Mouse (Mus musculus): ENCODE measurements around the gene Zfp36l2. TPM values are rescaled to one million over a fixed set of nuclear protein-coding genes. Genes with fewer than 3 reads are reported as not detected.

Zfp36l2 gene
- total and polyA plus RNA-seq, 2 experiments from 2014 or later = 5.5 to 16.7 TPM

DNA sequence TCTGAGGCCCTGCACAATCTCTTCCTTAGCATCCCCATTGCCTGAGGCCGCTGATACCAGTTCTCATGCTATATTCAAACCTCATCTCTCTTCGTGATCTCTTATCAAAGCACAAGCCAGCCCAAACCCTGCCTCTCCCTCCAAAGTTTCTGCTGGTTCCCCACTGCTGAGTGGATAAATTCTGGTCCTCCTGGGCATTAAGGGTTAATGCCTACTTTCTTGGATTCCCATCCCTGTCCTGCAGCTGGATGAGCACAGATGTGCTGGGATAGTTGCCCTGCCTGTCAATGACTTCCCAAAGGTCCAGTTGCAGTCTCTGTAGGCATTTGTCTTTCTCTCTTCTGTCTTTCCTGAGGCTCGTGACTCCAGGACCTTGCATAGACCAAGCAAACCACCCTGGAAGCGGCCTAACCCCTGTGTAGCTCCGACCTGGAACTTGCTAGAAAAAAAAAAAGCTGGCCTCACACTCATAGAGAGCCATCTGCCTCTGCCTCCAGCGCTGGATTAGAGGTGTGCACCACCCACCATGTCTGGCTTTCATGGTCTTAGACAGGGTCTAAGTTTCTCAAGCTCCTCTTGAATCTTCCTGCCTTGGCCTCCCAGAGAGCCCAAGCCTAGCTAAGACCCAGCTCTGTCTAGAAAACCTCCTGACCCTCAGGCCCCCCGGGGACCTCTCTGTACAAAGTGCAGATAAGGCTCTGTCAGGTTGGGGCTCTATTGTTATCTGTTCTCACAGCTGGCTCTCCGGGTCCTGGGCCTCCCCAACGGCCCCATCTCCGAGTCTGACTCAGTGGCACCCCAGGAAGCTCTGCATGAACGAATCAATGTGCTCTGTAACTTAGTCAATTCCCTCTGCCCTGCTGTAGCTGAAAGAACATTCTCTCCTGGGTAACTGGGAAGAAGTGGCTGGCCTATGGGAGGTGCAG, 40.3 kb downstream of the Zfp36l2 start:
- Histone ChIP-seq H3K4me2 (ENCODE audit: low read depth, low read length) (no peak overlapping the region), H3K9ac (replicated peaks; ENCODE audit: low read length) (no peak overlapping the region), H3K36me3 (ENCODE audit: insufficient read depth, low read length) (no peaks in the 10 kb centered on the region), H3K27ac (no peak overlapping the region), H3K9me3 (ENCODE audit: low read length) (no peaks in the 10 kb centered on the region), H3K27me3 (ENCODE audit: insufficient read depth, low read length) (no peaks in the 10 kb centered on the region), H3K4me3 (ENCODE audit: low read length) (no peak overlapping the region), H3K4me1 (ENCODE audit: insufficient read depth, low read length) (0 out of 2 replicates have a peak, but pooled peaks cover 19% of the 10 kb centered on the region)
- DNase-seq (ENCODE audit: low spot score) = no peak
- WGBS = 61% methylated on average over 11 of the region's 11 CpGs
- no peak for TF ChIP-seq CTCF (IDR thresholded peaks at IDR 0.05; ENCODE audit: low read depth)
- ATAC-seq = no peak

DNA sequence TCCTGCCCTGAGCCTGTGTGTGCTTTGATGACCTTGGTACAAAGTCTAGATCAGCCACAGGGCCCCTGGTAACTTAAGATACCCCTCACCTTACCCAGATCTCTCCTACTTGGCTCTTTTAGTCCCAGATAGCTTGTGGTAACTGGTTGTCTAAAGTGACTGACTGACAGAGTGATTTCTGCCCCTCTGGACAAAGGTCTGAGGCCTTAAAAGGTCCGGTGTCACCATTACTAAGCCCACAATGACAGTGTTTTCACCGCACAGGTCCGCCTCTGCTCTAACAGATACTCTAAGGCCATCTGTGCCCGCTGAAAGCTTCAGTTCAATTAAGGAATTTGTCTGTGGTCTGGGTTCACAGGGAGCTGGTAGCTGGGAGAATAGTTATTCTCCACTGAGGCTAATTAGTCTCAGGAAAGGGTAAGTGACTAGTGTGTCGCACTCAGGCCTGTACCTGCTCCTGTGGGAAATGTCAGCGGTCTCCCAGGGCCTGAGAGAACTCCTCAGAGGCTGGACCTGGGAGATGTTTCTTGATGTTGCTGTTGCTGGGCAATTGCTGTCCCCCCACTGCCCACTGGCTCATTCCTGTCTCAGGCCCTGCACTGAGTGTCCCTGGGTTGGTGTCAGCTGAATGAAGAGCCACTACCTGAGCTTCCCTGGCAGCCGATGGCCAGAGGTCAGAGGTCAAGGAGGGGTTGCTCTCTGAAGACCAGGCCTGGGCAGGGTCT, 41.1 kb downstream of the Zfp36l2 start:
- DNase-seq (ENCODE audit: low spot score) = no peak
- Histone ChIP-seq H3K4me1 (ENCODE audit: insufficient read depth, low read length) (0 out of 2 replicates have a peak, but pooled peaks cover 16% of the 10 kb centered on the region), H3K27ac (no peak overlapping the region), H3K9ac (replicated peaks; ENCODE audit: low read length) (no peak overlapping the region), H3K27me3 (ENCODE audit: insufficient read depth, low read length) (no peaks in the 10 kb centered on the region), H3K4me3 (ENCODE audit: low read length) (no peak overlapping the region), H3K9me3 (ENCODE audit: low read length) (no peaks in the 10 kb centered on the region), H3K36me3 (ENCODE audit: insufficient read depth, low read length) (no peaks in the 10 kb centered on the region), H3K4me2 (ENCODE audit: low read depth, low read length) (no peak overlapping the region)
- ATAC-seq = no peak
- no peak for TF ChIP-seq CTCF (IDR thresholded peaks at IDR 0.05; ENCODE audit: low read depth)
- 62% methylated on average over 7 of the region's 7 CpGs for WGBS

DNA sequence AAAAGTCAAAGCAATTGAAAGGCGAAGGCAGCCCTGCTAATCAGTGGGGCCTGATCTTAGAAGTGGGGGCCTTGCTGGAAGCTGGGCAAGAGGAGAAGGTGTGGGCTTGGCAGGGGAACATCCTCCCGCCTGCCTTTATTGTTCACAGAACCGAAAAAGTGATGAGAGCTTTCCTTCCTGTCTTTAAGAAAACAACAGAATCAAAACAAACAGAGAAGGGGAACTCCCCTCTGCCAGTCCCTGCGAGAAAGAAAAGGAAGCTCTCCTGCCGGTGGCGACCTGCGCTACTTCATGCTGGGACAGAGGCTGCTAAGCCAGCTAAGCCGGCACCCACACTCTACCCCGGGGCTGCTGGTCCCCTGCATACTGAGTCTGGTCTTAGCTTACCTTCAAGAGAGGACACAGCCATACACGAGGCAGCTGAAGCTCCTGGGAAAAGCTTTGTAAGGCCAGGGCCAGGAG, 41.9 kb downstream of the Zfp36l2 start:
- Histone ChIP-seq H3K4me3 (ENCODE audit: low read length) (no peak overlapping the region), H3K4me2 (ENCODE audit: low read depth, low read length) (no peak overlapping the region), H3K9ac (replicated peaks; ENCODE audit: low read length) (no peak overlapping the region), H3K27ac (no peak overlapping the region), H3K4me1 (ENCODE audit: insufficient read depth, low read length) (0 out of 2 replicates have a peak, but pooled peaks cover 14% of the 10 kb centered on the region), H3K9me3 (ENCODE audit: low read length) (no peaks in the 10 kb centered on the region), H3K27me3 (ENCODE audit: insufficient read depth, low read length) (no peaks in the 10 kb centered on the region), H3K36me3 (ENCODE audit: insufficient read depth, low read length) (no peaks in the 10 kb centered on the region)
- WGBS = 31% methylated on average over 10 of the region's 10 CpGs
- DNase-seq (ENCODE audit: low spot score) (no peak), ATAC-seq (no peak)
- TF ChIP-seq CTCF (IDR thresholded peaks at IDR 0.05; ENCODE audit: low read depth) = no peak

DNA sequence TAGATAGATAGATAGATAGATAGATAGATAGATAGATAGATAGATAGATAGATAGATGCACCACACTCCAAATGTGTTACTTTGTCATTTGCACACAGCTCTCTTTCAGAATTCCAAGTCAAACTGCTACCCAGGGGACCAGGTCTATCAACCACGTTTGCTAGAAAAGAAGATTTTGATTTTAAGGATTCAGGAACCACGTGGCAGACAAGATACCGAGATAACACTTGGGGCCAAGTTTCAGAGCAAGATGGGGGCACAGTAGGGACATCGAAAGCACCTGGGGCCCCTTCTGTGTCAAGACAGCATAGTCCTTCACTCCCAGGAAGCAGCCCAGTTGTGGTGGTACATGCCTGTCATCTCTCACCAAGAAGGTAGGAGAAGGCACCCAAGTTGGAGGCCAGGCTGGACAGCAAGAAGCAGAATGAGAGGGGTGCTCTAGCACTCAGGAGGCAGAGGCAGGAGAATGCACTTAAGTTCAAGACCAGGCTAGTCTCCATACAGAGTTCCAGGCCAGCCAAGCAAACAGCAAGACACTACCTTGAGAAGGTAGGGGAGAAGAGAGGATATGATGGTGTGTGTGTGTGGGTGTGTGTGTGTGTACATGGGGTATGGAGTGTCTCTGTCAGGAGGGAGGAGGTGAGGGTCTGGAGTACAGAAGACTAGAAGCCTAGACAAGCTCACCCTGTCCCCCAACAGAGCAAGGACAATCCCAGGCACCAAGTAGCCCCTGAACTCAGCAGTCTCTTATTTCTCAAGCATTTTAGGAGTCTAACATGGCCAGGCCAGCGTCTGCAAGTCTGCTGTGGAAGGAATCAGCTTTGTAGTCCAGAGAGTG, 42.8 kb downstream of the Zfp36l2 start:
- DNase-seq (ENCODE audit: low spot score) (no peak), ATAC-seq (no peak)
- H3K9me3 ChIP-seq (ENCODE audit: low read length) = no peaks in the 10 kb centered on the region
- H3K27ac ChIP-seq = no peak overlapping the region
- H3K4me2 ChIP-seq (ENCODE audit: low read depth, low read length) = no peak overlapping the region
- H3K4me3 ChIP-seq (ENCODE audit: low read length) = no peak overlapping the region
- no peaks in the 10 kb centered on the region for H3K36me3 ChIP-seq (ENCODE audit: insufficient read depth, low read length)
- TF ChIP-seq CTCF (IDR thresholded peaks at IDR 0.05; ENCODE audit: low read depth) = no peak
- 83% methylated on average over 5 of the region's 5 CpGs for WGBS
- H3K9ac ChIP-seq (replicated peaks; ENCODE audit: low read length) = no peak overlapping the region
- no peaks in the 10 kb centered on the region for H3K27me3 ChIP-seq (ENCODE audit: insufficient read depth, low read length)
- H3K4me1 ChIP-seq (ENCODE audit: insufficient read depth, low read length) = 0 out of 2 replicates have a peak, but pooled peaks cover 14% of the 10 kb centered on the region

DNA sequence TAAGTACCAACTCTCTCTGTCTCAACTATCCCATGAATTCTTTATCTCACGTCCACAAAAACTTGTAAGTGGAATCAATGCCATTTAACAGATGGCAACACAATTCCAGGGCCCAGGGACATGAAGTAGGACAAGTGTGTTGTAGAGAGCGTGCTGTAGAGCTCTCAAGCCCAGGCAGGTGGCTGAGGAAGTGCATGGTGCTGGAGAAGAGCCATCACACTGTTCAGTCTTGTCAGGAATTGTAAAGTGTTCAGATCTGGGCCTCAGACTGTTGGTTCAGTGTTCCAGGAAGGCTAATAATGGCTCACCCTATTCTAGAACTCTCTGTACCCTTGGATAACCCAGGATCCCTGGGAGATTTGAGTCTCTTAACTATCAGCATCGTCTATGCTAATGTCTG, 43.6 kb downstream of the Zfp36l2 start:
- H3K27me3 ChIP-seq (ENCODE audit: insufficient read depth, low read length) = no peaks in the 10 kb centered on the region
- H3K9ac ChIP-seq (replicated peaks; ENCODE audit: low read length) = no peak overlapping the region
- DNase-seq (ENCODE audit: low spot score) = no peak
- H3K9me3 ChIP-seq (ENCODE audit: low read length) = no peaks in the 10 kb centered on the region
- no peak for TF ChIP-seq CTCF (IDR thresholded peaks at IDR 0.05; ENCODE audit: low read depth)
- H3K36me3 ChIP-seq (ENCODE audit: insufficient read depth, low read length) = no peaks in the 10 kb centered on the region
- 0 out of 2 replicates have a peak, but pooled peaks cover 14% of the 10 kb centered on the region for H3K4me1 ChIP-seq (ENCODE audit: insufficient read depth, low read length)
- H3K27ac ChIP-seq = no peak overlapping the region
- 86% methylated on average over 3 of the region's 3 CpGs for WGBS
- no peak overlapping the region for H3K4me3 ChIP-seq (ENCODE audit: low read length)
- no peak overlapping the region for H3K4me2 ChIP-seq (ENCODE audit: low read depth, low read length)
- ATAC-seq = no peak

DNA sequence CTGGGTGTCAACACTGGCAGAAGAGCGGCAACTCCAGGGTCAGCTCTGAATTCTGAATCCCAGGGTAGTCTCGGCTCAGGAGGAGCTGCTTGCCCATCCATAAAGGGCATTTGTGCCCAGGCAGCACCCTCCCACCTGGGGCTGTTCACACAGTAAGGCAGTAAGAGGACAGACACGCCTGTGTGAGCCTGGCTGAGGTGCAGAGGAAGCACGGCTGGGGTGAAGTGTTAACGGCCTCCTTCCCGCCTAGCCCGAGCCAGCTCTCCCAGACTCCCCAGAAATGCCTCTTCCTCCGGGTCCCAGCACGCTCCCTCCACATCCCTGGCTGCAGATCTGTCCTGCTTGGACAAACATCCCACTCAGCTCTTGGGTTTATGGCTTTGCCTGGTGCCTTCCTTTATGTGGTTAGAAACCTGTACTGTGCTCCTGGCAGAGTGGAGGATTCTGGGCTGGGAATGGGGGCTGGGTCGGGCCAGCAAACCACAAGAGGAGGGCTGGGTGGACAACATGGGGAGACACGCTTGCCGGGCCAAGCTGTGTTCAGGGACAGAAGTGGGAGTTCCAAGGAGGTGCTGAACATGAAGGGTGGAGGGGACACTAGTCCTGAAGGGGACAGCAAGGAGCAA, 44.4 kb downstream of the Zfp36l2 start:
- DNase-seq (ENCODE audit: low spot score) (no peak), ATAC-seq (no peak)
- no peak overlapping the region for H3K4me3 ChIP-seq (ENCODE audit: low read length)
- no peak overlapping the region for H3K9ac ChIP-seq (replicated peaks; ENCODE audit: low read length)
- no peak overlapping the region for H3K27ac ChIP-seq
- H3K9me3 ChIP-seq (ENCODE audit: low read length) = no peaks in the 10 kb centered on the region
- H3K27me3 ChIP-seq (ENCODE audit: insufficient read depth, low read length) = no peaks in the 10 kb centered on the region
- WGBS = 56% methylated on average over 12 of the region's 12 CpGs
- H3K4me2 ChIP-seq (ENCODE audit: low read depth, low read length) = no peak overlapping the region
- 0 out of 2 replicates have a peak, but pooled peaks cover 11% of the 10 kb centered on the region for H3K4me1 ChIP-seq (ENCODE audit: insufficient read depth, low read length)
- no peaks in the 10 kb centered on the region for H3K36me3 ChIP-seq (ENCODE audit: insufficient read depth, low read length)
- TF ChIP-seq CTCF (IDR thresholded peaks at IDR 0.05; ENCODE audit: low read depth) = no peak
